Mouse (Mus musculus): Measurements from ENCODE around the gene Cdh23. TPM values are rescaled to one million over a fixed set of nuclear protein-coding genes. Genes with fewer than 3 reads are reported as not detected.

Cdh23 gene
- total RNA-seq, 1 experiment, result 2.3 TPM

DNA sequence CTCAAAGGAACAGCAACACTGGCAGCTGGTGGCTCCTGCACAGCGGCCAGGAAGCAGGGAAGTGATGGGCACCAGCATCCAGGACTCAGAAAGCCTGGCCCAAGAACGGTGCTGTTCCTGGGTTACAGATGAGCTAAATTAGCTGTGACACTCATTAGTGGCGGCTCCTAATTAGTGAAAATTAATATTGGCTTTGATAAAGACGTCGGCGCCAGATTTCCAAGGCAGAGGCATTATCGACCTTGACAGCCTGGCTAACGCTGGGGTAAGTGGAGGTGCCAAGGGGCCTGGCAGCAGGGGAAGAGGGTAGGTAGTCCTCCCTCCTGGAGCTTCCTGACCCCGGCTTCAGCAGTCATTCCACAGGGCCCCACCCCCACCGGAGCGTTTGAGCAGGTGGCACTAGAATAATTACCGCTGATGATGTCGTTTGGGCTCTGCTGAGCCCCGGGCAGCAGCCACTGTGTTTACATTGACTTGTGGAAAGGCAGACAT is 72.0 kb downstream of the Cdh23 start:
- H3K27ac ChIP-seq (ENCODE audit: insufficient read depth, low read depth, low read length, poor library complexity, severe bottlenecking), result no peak overlapping the region
- H3K36me3 ChIP-seq (ENCODE audit: control insufficient read depth, insufficient read depth, low read length, poor library complexity, severe bottlenecking), result no peaks in the 10 kb centered on the region
- H3K4me1 ChIP-seq (ENCODE audit: control insufficient read depth in 2 of 2, insufficient read depth in 2 of 2, low read length in 2 of 2, poor library complexity in 1 of 2), result 0 out of 4 replicates have a peak, but pooled peaks cover 0 to 2% of the 10 kb centered on the region in 2 experiments
- in situ Hi-C loops (cut with MboI; ENCODE audit: low sequenced_read_pairs in 2 of 2, unreplicated experiment in 2 of 2), result loop anchor here (10.0 kb wide), 1 partner anchor 131 kb away; the partner anchor contains the start of gene Slc29a3 (in 2 of the 2)
- DNase-seq (ENCODE audit: low read depth, low spot score), result no peak
- H3K4me3 ChIP-seq (ENCODE audit: insufficient read depth in 1 of 2, low read depth in 1 of 2, low read length in 2 of 2, poor library complexity in 1 of 2, severe bottlenecking in 1 of 2), result no peak overlapping the region
- H3K9me3 ChIP-seq (ENCODE audit: control insufficient read depth, insufficient read depth, low read depth, low read length), result no peaks in the 10 kb centered on the region
- H3K9ac ChIP-seq (ENCODE audit: insufficient read depth, low read depth, low read length, poor library complexity, severe bottlenecking), result no peak overlapping the region
- TF ChIP-seq ZNF384 (IDR thresholded peaks at IDR 0.05; ENCODE audit: low read depth, low read length), result no peak
- TF ChIP-seq CHD2 (IDR thresholded peaks at IDR 0.05; ENCODE audit: low read depth, low read length), result no peak
- TF ChIP-seq HCFC1 (IDR thresholded peaks at IDR 0.05; ENCODE audit: borderline replicate concordance, insufficient read depth, low read length), result no peak
- TF ChIP-seq MAFK (IDR thresholded peaks at IDR 0.05; ENCODE audit: insufficient read depth, low read depth, low read length), result no peak
- TF ChIP-seq ZC3H11A (IDR thresholded peaks at IDR 0.05; ENCODE audit: borderline replicate concordance, low read depth, low read length), result no peak

DNA sequence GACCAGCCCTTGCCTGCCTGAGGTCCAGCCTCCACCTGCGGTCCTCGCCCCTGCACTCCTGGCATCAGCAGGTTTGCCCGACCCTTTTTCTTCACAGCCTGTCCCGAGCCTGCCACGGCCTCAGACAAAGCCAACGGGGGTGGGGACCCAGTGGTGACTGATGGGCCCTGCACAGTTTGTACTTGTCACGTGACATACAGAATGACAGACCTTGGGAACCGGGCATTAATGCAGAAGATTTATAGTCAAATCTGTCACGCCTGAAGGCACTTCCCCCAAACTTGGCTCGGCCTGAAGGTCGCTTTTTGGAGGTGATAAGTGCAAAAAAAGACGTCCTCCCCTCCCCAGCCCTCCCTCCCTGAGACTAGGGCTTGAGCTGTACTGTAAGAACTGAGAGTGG is 73.5 kb downstream of the Cdh23 start:
- Histone ChIP-seq H3K9ac (ENCODE audit: insufficient read depth, low read depth, low read length, poor library complexity, severe bottlenecking) (no peak overlapping the region), H3K36me3 (ENCODE audit: control insufficient read depth, insufficient read depth, low read length, poor library complexity, severe bottlenecking) (no peaks in the 10 kb centered on the region), H3K4me3 (ENCODE audit: insufficient read depth in 1 of 2, low read depth in 1 of 2, low read length in 2 of 2, poor library complexity in 1 of 2, severe bottlenecking in 1 of 2) (no peak overlapping the region), H3K27ac (ENCODE audit: insufficient read depth, low read depth, low read length, poor library complexity, severe bottlenecking) (no peak overlapping the region), H3K9me3 (ENCODE audit: control insufficient read depth, insufficient read depth, low read depth, low read length) (no peaks in the 10 kb centered on the region), H3K4me1 (ENCODE audit: control insufficient read depth in 2 of 2, insufficient read depth in 2 of 2, low read length in 2 of 2, poor library complexity in 1 of 2) (0 out of 4 replicates have a peak, but pooled peaks cover 0 to 2% of the 10 kb centered on the region in 2 experiments)
- TF ChIP-seq CHD2 (IDR thresholded peaks at IDR 0.05; ENCODE audit: low read depth, low read length), result no peak
- TF ChIP-seq ZNF384 (IDR thresholded peaks at IDR 0.05; ENCODE audit: low read depth, low read length), result no peak
- no peak for DNase-seq (ENCODE audit: low read depth, low spot score)
- in situ Hi-C loops (cut with MboI; ENCODE audit: low sequenced_read_pairs in 2 of 2, unreplicated experiment in 2 of 2), result loop anchor here (10.0 kb wide), 1 partner anchor 132 kb away; the partner anchor contains the start of gene Slc29a3 (in 2 of the 2)

- no peaks in the 10 kb centered on the region for H3K9me3 ChIP-seq (ENCODE audit: control insufficient read depth, insufficient read depth, low read depth, low read length)
- H3K9ac ChIP-seq (ENCODE audit: insufficient read depth, low read depth, low read length, poor library complexity, severe bottlenecking), result no peak overlapping the region
- no peaks in the 10 kb centered on the region for H3K36me3 ChIP-seq (ENCODE audit: control insufficient read depth, insufficient read depth, low read length, poor library complexity, severe bottlenecking)
- DNase-seq (ENCODE audit: low read depth, low spot score), result no peak
- no peak overlapping the region for H3K4me3 ChIP-seq (ENCODE audit: insufficient read depth in 1 of 2, low read depth in 1 of 2, low read length in 2 of 2, poor library complexity in 1 of 2, severe bottlenecking in 1 of 2)
- no peak overlapping the region for H3K27ac ChIP-seq (ENCODE audit: insufficient read depth, low read depth, low read length, poor library complexity, severe bottlenecking)
- 0 out of 4 replicates have a peak, but pooled peaks cover 0 to 2% of the 10 kb centered on the region in 2 experiments for H3K4me1 ChIP-seq (ENCODE audit: control insufficient read depth in 2 of 2, insufficient read depth in 2 of 2, low read length in 2 of 2, poor library complexity in 1 of 2)
- in situ Hi-C loops (cut with MboI; ENCODE audit: low sequenced_read_pairs in 2 of 2, unreplicated experiment in 2 of 2), result loop anchor here (10.0 kb wide), 1 partner anchor 133 kb away; the partner anchor contains the start of gene Slc29a3 (in 2 of the 2)
- no peak for TF ChIP-seq CHD2 (IDR thresholded peaks at IDR 0.05; ENCODE audit: low read depth, low read length)
- no peak for TF ChIP-seq ZNF384 (IDR thresholded peaks at IDR 0.05; ENCODE audit: low read depth, low read length)
- no peak for TF ChIP-seq HCFC1 (IDR thresholded peaks at IDR 0.05; ENCODE audit: borderline replicate concordance, insufficient read depth, low read length)
- 0 out of 2 replicates have a peak, but pooled peaks have one; percentile 6 for TF ChIP-seq ZC3H11A (IDR thresholded peaks at IDR 0.05; ENCODE audit: borderline replicate concordance, low read depth, low read length)
- TF ChIP-seq MAFK (IDR thresholded peaks at IDR 0.05; ENCODE audit: insufficient read depth, low read depth, low read length), result no peak
Observed at GRCm38 (mm10) chr10:60621470-60622170, 74.7 kb downstream of the Cdh23 start.

- Histone ChIP-seq H3K4me3 (ENCODE audit: insufficient read depth in 1 of 2, low read depth in 1 of 2, low read length in 2 of 2, poor library complexity in 1 of 2, severe bottlenecking in 1 of 2) (no peak overlapping the region), H3K9ac (ENCODE audit: insufficient read depth, low read depth, low read length, poor library complexity, severe bottlenecking) (no peak overlapping the region), H3K27ac (ENCODE audit: insufficient read depth, low read depth, low read length, poor library complexity, severe bottlenecking) (no peak overlapping the region), H3K36me3 (ENCODE audit: control insufficient read depth, insufficient read depth, low read length, poor library complexity, severe bottlenecking) (no peaks in the 10 kb centered on the region), H3K4me1 (ENCODE audit: control insufficient read depth in 2 of 2, insufficient read depth in 2 of 2, low read length in 2 of 2, poor library complexity in 1 of 2) (no peaks in the 10 kb centered on the region), H3K9me3 (ENCODE audit: control insufficient read depth, insufficient read depth, low read depth, low read length) (no peaks in the 10 kb centered on the region)
- no peak for DNase-seq (ENCODE audit: low read depth, low spot score)
- in situ Hi-C loops (cut with MboI; ENCODE audit: low sequenced_read_pairs in 2 of 2, unreplicated experiment in 2 of 2), result no loop called here
- TF ChIP-seq CHD2 (IDR thresholded peaks at IDR 0.05; ENCODE audit: low read depth, low read length) (no peak), HCFC1 (IDR thresholded peaks at IDR 0.05; ENCODE audit: borderline replicate concordance, insufficient read depth, low read length) (no peak)
Observed at GRCm38 (mm10) chr10:60615898-60616297, 80.4 kb downstream of the Cdh23 start.
